Mouse (Mus musculus): ENCODE measurements at regions not wholly inside any gene's neighbourhood (a gene's known extent, or its start where the extent isn't known, plus 50 kb on each side); places are given as distances from the start of the nearest gene placed in this dataset.

DNA sequence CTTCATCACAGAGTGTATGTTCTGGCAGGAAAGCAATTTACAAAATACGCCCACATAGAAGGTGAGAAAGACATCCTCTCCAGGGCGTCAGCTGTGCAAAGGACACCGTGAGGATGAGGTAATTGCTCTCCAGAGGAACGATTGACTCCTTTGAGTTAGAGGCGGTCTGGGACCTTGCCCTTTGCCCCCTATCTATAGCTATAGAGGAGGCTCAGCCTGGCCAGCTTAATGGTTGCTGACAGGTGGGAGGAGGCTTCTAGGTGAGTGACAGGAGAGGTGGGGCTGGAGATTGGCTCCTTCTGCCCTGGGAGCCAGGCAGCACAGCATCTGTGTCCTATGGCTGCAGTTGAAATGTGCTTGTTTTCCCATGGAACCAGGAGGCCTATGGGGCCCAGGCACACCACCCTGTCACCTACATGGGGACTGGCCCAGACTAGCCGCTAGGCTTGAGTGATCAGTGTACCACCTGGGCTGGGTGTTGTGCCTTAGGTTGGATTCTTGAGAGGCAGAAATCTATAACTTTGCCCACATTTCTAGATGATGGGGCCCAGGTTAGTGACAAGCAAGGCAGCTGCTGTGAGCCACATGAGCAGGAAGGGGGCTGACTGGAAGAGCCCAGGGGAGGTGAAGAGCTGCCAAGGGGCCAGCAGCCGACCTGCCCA, 113.2 kb upstream of the Eef2kmt start:
- ATAC-seq (ENCODE audit: insufficient read depth) = no peak
- H3K9ac ChIP-seq (replicated peaks) = no peak overlapping the region
- H3K27ac ChIP-seq = no peak overlapping the region
- H3K4me1 ChIP-seq (replicated peaks; ENCODE audit: control insufficient read depth in 2 of 2, insufficient read depth in 2 of 2, low read length in 1 of 2) = no peaks in the 10 kb centered on the region
- no peaks in the 10 kb centered on the region for H3K27me3 ChIP-seq (ENCODE audit: control insufficient read depth, insufficient read depth, low read length)
- DNase-seq (ENCODE audit: low read depth in 3 of 3, low spot score in 3 of 3) = no peak
- H3K9me3 ChIP-seq (ENCODE audit: control insufficient read depth, low read length) = no peaks in the 10 kb centered on the region
- TF ChIP-seq EP300 (IDR thresholded peaks at IDR 0.05; ENCODE audit: low read depth) = no peak
- no peak overlapping the region for H3K4me2 ChIP-seq (ENCODE audit: low read depth)
- H3K36me3 ChIP-seq (replicated peaks; ENCODE audit: control insufficient read depth, insufficient read depth, low read depth) = no peaks in the 10 kb centered on the region
- 51% methylated on average over 7 of the region's 7 CpGs for WGBS (ENCODE audit: insufficient replicate concordance)
- H3K4me3 ChIP-seq (ENCODE audit: insufficient read depth in 1 of 2, low read depth in 2 of 2, low read length in 2 of 2) = no peak overlapping the region

- DNase-seq (ENCODE audit: low read depth in 3 of 3, low spot score in 3 of 3) = no peak
- Histone ChIP-seq H3K9ac (replicated peaks) (no peak overlapping the region), H3K36me3 (replicated peaks; ENCODE audit: control insufficient read depth, insufficient read depth, low read depth) (no peaks in the 10 kb centered on the region), H3K27ac (no peak overlapping the region), H3K4me2 (ENCODE audit: low read depth) (no peak overlapping the region), H3K9me3 (ENCODE audit: control insufficient read depth, low read length) (no peaks in the 10 kb centered on the region), H3K4me3 (ENCODE audit: insufficient read depth in 1 of 2, low read depth in 2 of 2, low read length in 2 of 2) (no peak overlapping the region), H3K27me3 (ENCODE audit: control insufficient read depth, insufficient read depth, low read length) (no peaks in the 10 kb centered on the region), H3K4me1 (replicated peaks; ENCODE audit: control insufficient read depth in 2 of 2, insufficient read depth in 2 of 2, low read length in 1 of 2) (no peaks in the 10 kb centered on the region)
- 69% methylated on average over 8 of the region's 8 CpGs for WGBS (ENCODE audit: insufficient replicate concordance)
- no peak for ATAC-seq (ENCODE audit: insufficient read depth)
- TF ChIP-seq CTCF (IDR thresholded peaks at IDR 0.05; ENCODE audit: low read depth) (no peak), EP300 (IDR thresholded peaks at IDR 0.05; ENCODE audit: low read depth) (no peak)
Observed at GRCm38 (mm10) chr16:5368357-5368756, 112.6 kb upstream of the Eef2kmt start.

GRCm38 (mm10) chr16:5367581-5368119, 111.9 kb upstream of the Eef2kmt start:
- Histone ChIP-seq H3K27ac (no peak overlapping the region), H3K4me3 (ENCODE audit: insufficient read depth in 1 of 2, low read depth in 2 of 2, low read length in 2 of 2) (no peak overlapping the region), H3K9ac (replicated peaks) (no peak overlapping the region), H3K4me2 (ENCODE audit: low read depth) (no peak overlapping the region), H3K27me3 (ENCODE audit: control insufficient read depth, insufficient read depth, low read length) (no peaks in the 10 kb centered on the region), H3K4me1 (replicated peaks; ENCODE audit: control insufficient read depth in 2 of 2, insufficient read depth in 2 of 2, low read length in 1 of 2) (no peaks in the 10 kb centered on the region), H3K36me3 (replicated peaks; ENCODE audit: control insufficient read depth, insufficient read depth, low read depth) (no peaks in the 10 kb centered on the region), H3K9me3 (ENCODE audit: control insufficient read depth, low read length) (no peaks in the 10 kb centered on the region)
- TF ChIP-seq EP300 (IDR thresholded peaks at IDR 0.05; ENCODE audit: low read depth) (no peak), CTCF (IDR thresholded peaks at IDR 0.05; ENCODE audit: low read depth) (no peak)
- ATAC-seq (ENCODE audit: insufficient read depth) = no peak
- WGBS (ENCODE audit: insufficient replicate concordance) = 42% methylated on average over 10 of the region's 10 CpGs
- no peak for DNase-seq (ENCODE audit: low read depth in 3 of 3, low spot score in 3 of 3)

DNA sequence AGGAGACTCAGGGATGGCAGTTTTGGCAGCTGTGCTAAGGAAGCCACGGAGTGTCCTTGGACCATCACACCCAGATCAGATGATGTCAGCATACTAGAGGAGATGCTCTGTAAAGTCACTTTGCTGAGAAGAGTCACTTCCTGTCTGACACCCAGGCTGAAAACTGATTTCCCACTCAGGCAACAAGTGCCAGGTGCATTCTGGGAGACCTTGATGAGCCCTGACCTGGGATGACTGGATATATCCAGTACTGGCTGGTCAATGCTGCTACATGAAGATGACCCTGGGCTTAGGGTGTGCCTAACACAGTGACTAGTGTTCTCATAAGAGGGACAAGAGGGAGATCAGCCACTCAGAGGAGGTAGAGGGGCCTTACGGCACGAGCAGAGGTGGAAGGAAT, 110.2 kb upstream of the Eef2kmt start:
- H3K9me3 ChIP-seq (ENCODE audit: control insufficient read depth, low read length) = no peaks in the 10 kb centered on the region
- H3K36me3 ChIP-seq (replicated peaks; ENCODE audit: control insufficient read depth, insufficient read depth, low read depth) = no peaks in the 10 kb centered on the region
- no peak for TF ChIP-seq EP300 (IDR thresholded peaks at IDR 0.05; ENCODE audit: low read depth)
- TF ChIP-seq CTCF (IDR thresholded peaks at IDR 0.05; ENCODE audit: low read depth) = no peak
- H3K4me1 ChIP-seq (replicated peaks; ENCODE audit: control insufficient read depth in 2 of 2, insufficient read depth in 2 of 2, low read length in 1 of 2) = no peaks in the 10 kb centered on the region
- WGBS (ENCODE audit: insufficient replicate concordance) = 70% methylated on average over 3 of the region's 3 CpGs
- ATAC-seq (ENCODE audit: insufficient read depth) (no peak), DNase-seq (ENCODE audit: low read depth in 3 of 3, low spot score in 3 of 3) (no peak)
- H3K27me3 ChIP-seq (ENCODE audit: control insufficient read depth, insufficient read depth, low read length) = no peaks in the 10 kb centered on the region
- no peak overlapping the region for H3K9ac ChIP-seq (replicated peaks)
- no peak overlapping the region for H3K27ac ChIP-seq
- H3K4me2 ChIP-seq (ENCODE audit: low read depth) = no peak overlapping the region
- H3K4me3 ChIP-seq (ENCODE audit: insufficient read depth in 1 of 2, low read depth in 2 of 2, low read length in 2 of 2) = no peak overlapping the region

- H3K9ac ChIP-seq (replicated peaks) = no peak overlapping the region
- H3K4me2 ChIP-seq (ENCODE audit: low read depth) = no peak overlapping the region
- no peaks in the 10 kb centered on the region for H3K9me3 ChIP-seq (ENCODE audit: control insufficient read depth, low read length)
- TF ChIP-seq CTCF (IDR thresholded peaks at IDR 0.05; ENCODE audit: low read depth) = no peak
- no peak for TF ChIP-seq EP300 (IDR thresholded peaks at IDR 0.05; ENCODE audit: low read depth)
- WGBS (ENCODE audit: insufficient replicate concordance) = 53% methylated on average over 10 of the region's 10 CpGs
- H3K4me3 ChIP-seq (ENCODE audit: insufficient read depth in 1 of 2, low read depth in 2 of 2, low read length in 2 of 2) = no peak overlapping the region
- no peaks in the 10 kb centered on the region for H3K36me3 ChIP-seq (replicated peaks; ENCODE audit: control insufficient read depth, insufficient read depth, low read depth)
- ATAC-seq (ENCODE audit: insufficient read depth) (no peak), DNase-seq (ENCODE audit: low read depth in 3 of 3, low spot score in 3 of 3) (no peak)
- H3K4me1 ChIP-seq (replicated peaks; ENCODE audit: control insufficient read depth in 2 of 2, insufficient read depth in 2 of 2, low read length in 1 of 2) = no peaks in the 10 kb centered on the region
- H3K27ac ChIP-seq = no peak overlapping the region
- no peaks in the 10 kb centered on the region for H3K27me3 ChIP-seq (ENCODE audit: control insufficient read depth, insufficient read depth, low read length)
Observed at GRCm38 (mm10) chr16:5363007-5363570, 107.3 kb upstream of the Eef2kmt start.

Measured in liver, embryonic 14.5 days (tissue).